Mouse (Mus musculus) mature B cell (primary cell): Measurements from ENCODE around the gene Alpl.

Experiments
- in situ Hi-C: fragments of 300-500 bp; cut with MboI; formaldehyde crosslinking; loops from 2 replicates; pipeline ENCODE4 v1.14.3; 2019

The Alpl gene

GRCm38 (mm10) chr4:137800324-137800723, 4.1 kb upstream of the Alpl start:
- in situ Hi-C loops: no loop called here

- in situ Hi-C loops: loop anchor here (10.0 kb wide), 1 partner anchor 62 kb away; no protein-coding TSS in a partner anchor
These were observed 854 bp upstream of the Alpl start for GRCm38 (mm10) chr4:137797038-137797437.

GRCm38 (mm10) chr4:137794178-137794900, 1.8 kb downstream of the Alpl start:
- in situ Hi-C loops: loop anchor here (10.0 kb wide), 1 partner anchor 60 kb away; no protein-coding TSS in a partner anchor

- in situ Hi-C loops: loop anchor here (10.0 kb wide), 1 partner anchor 59 kb away; no protein-coding TSS in a partner anchor
These were observed 2.6 kb downstream of the Alpl start for GRCm38 (mm10) chr4:137793611-137794010.

GRCm38 (mm10) chr4:137791440-137791839, 4.7 kb downstream of the Alpl start:
- in situ Hi-C loops: loop anchor here (10.0 kb wide), 1 partner anchor 57 kb away; no protein-coding TSS in a partner anchor

GRCm38 (mm10) chr4:137790981-137791380, 5.2 kb downstream of the Alpl start:
- in situ Hi-C loops: loop anchor here (10.0 kb wide), 1 partner anchor 56 kb away; no protein-coding TSS in a partner anchor

GRCm38 (mm10) chr4:137788511-137789049, 7.6 kb downstream of the Alpl start:
- in situ Hi-C loops: no loop called here

GRCm38 (mm10) chr4:137787589-137788289, 8.4 kb downstream of the Alpl start:
- in situ Hi-C loops: no loop called here

GRCm38 (mm10) chr4:137786488-137786887, 9.7 kb downstream of the Alpl start:
- in situ Hi-C loops: no loop called here

GRCm38 (mm10) chr4:137785270-137785669, 10.9 kb downstream of the Alpl start:
- in situ Hi-C loops: no loop called here

- in situ Hi-C loops: no loop called here
These were observed 11.4 kb downstream of the Alpl start for GRCm38 (mm10) chr4:137784741-137785140.

- in situ Hi-C loops: no loop called here
These were observed 12.5 kb downstream of the Alpl start for GRCm38 (mm10) chr4:137783541-137784191.

- in situ Hi-C loops: no loop called here
These were observed 14.2 kb downstream of the Alpl start for GRCm38 (mm10) chr4:137781949-137782348.

- in situ Hi-C loops: no loop called here
These were observed 15.2 kb downstream of the Alpl start for GRCm38 (mm10) chr4:137780986-137781385.

- in situ Hi-C loops: no loop called here
These were observed 17.6 kb downstream of the Alpl start for GRCm38 (mm10) chr4:137778397-137779184.

GRCm38 (mm10) chr4:137777866-137778265, 18.3 kb downstream of the Alpl start:
- in situ Hi-C loops: no loop called here

- in situ Hi-C loops: no loop called here
These were observed 21.7 kb downstream of the Alpl start for GRCm38 (mm10) chr4:137774505-137774904.

- in situ Hi-C loops: no loop called here
These were observed 22.2 kb downstream of the Alpl start for GRCm38 (mm10) chr4:137774013-137774412.

- in situ Hi-C loops: no loop called here
These were observed 22.8 kb downstream of the Alpl start for GRCm38 (mm10) chr4:137773369-137773899.

GRCm38 (mm10) chr4:137772438-137773056, 23.6 kb downstream of the Alpl start:
- in situ Hi-C loops: no loop called here

GRCm38 (mm10) chr4:137771749-137772148, 24.4 kb downstream of the Alpl start:
- in situ Hi-C loops: no loop called here
